Mouse (Mus musculus) embryo, embryonic 11.5 days (tissue): Measurements from ENCODE around the gene Macf1.
"Not testable (repeated sequence)": the region's sequence is repeated elsewhere in the genome, so short reads cannot be mapped to it uniquely, and the experiment has no call there.

Source experiments
- DNase-seq: peaks from one replicate; pipeline ENCODE4 v3.0.0-alpha.2; 2012; ENCODE audit warnings: low read depth, low spot score

Gene Macf1

GRCm38 (mm10) chr4:123634436-123634835 lies 49.7 kb downstream of the Macf1 start:
- no peak for DNase-seq

GRCm38 (mm10) chr4:123633874-123634273 lies 50.3 kb downstream of the Macf1 start:
- no peak for DNase-seq

- peak; percentile 30 for DNase-seq
These were observed 50.8 kb downstream of the Macf1 start for GRCm38 (mm10) chr4:123633370-123633769.

- not testable (repeated sequence) for DNase-seq
These were observed 52.0 kb downstream of the Macf1 start for GRCm38 (mm10) chr4:123632116-123632515.

GRCm38 (mm10) chr4:123631654-123632053 lies 52.5 kb downstream of the Macf1 start:
- DNase-seq = no peak

GRCm38 (mm10) chr4:123627683-123628082 lies 56.5 kb downstream of the Macf1 start:
- no peak for DNase-seq

GRCm38 (mm10) chr4:123625332-123626072 lies 58.7 kb downstream of the Macf1 start:
- no peak for DNase-seq

GRCm38 (mm10) chr4:123624438-123624837 lies 59.7 kb downstream of the Macf1 start:
- peak; percentile 3 for DNase-seq

GRCm38 (mm10) chr4:123623742-123624151 lies 60.4 kb downstream of the Macf1 start:
- no peak for DNase-seq

- no peak for DNase-seq
These were observed 62.4 kb downstream of the Macf1 start for GRCm38 (mm10) chr4:123621732-123622131.

- no peak for DNase-seq
These were observed 66.3 kb downstream of the Macf1 start for GRCm38 (mm10) chr4:123617727-123618389.

GRCm38 (mm10) chr4:123616971-123617370 lies 67.2 kb downstream of the Macf1 start:
- DNase-seq = no peak

- DNase-seq = no peak
These were observed 67.7 kb downstream of the Macf1 start for GRCm38 (mm10) chr4:123616501-123616900.

GRCm38 (mm10) chr4:123613309-123613947 lies 70.7 kb downstream of the Macf1 start:
- DNase-seq = no peak

GRCm38 (mm10) chr4:123611940-123612339 lies 72.2 kb downstream of the Macf1 start:
- no peak for DNase-seq

- no peak for DNase-seq
These were observed 72.9 kb downstream of the Macf1 start for GRCm38 (mm10) chr4:123611241-123611640.

GRCm38 (mm10) chr4:123607174-123607573 lies 77.0 kb downstream of the Macf1 start:
- DNase-seq = no peak

GRCm38 (mm10) chr4:123605948-123606347 lies 78.2 kb downstream of the Macf1 start:
- DNase-seq = no peak

- no peak for DNase-seq
These were observed 78.9 kb downstream of the Macf1 start for GRCm38 (mm10) chr4:123605309-123605708.

GRCm38 (mm10) chr4:123602700-123603261 lies 81.4 kb downstream of the Macf1 start:
- DNase-seq = no peak

- no peak for DNase-seq
These were observed 83.1 kb downstream of the Macf1 start for GRCm38 (mm10) chr4:123601036-123601435.

GRCm38 (mm10) chr4:123598519-123599228 lies 85.5 kb downstream of the Macf1 start:
- no peak for DNase-seq
